Mouse (Mus musculus) midbrain, embryonic 13.5 days (tissue): ENCODE measurements around the gene Lkaaear1. TPM values are rescaled to one million over a fixed set of nuclear protein-coding genes. Genes with fewer than 3 reads are reported as not detected.

Experiments
- polyA plus RNA-seq: library from polyadenylated mRNA; unstranded; fragments of >200 nt; fragmentation: Nextera tagmentation; extraction: Ambion mirVana; gene quantifications from 2 replicates; pipeline ENCODE4 v1.2.1, GENCODE M21; 2015

Lkaaear1 gene
- polyA plus RNA-seq, 1 experiment from 2014 or later, result not detected

Other genes with a start within 250 kb of the Lkaaear1 start
- 24.1 and 24.3 TPM in 2 replicates for gene Zbtb46, start 239.0 kb downstream of the Lkaaear1 start, polyA plus RNA-seq
- gene Abhd16b, start 205.2 kb downstream of the Lkaaear1 start, polyA plus RNA-seq, result not detected in 2 replicates
- gene Tpd52l2, start 201.3 kb downstream of the Lkaaear1 start, polyA plus RNA-seq, result 116 and 121 TPM in 2 replicates
- 198 and 209 TPM in 2 replicates for gene Dnajc5, start 178.0 kb downstream of the Lkaaear1 start, polyA plus RNA-seq
- 71.2 and 82.5 TPM in 2 replicates for gene Uckl1, start 113.5 kb downstream of the Lkaaear1 start, polyA plus RNA-seq
- 71.7 and 72.8 TPM in 2 replicates for gene Prpf6, start 106.6 kb downstream of the Lkaaear1 start, polyA plus RNA-seq
- 68.1 and 70.2 TPM in 2 replicates for gene Zfp512b, start 105.6 kb downstream of the Lkaaear1 start, polyA plus RNA-seq
- gene Samd10, start 99.2 kb downstream of the Lkaaear1 start, polyA plus RNA-seq, result 171 and 176 TPM in 2 replicates
- gene Gm29797, start 41.4 kb downstream of the Lkaaear1 start, polyA plus RNA-seq, result not detected in 2 replicates
- gene Sox18, start 26.8 kb downstream of the Lkaaear1 start, polyA plus RNA-seq, result 13.7 and 14.2 TPM in 2 replicates
- gene Tcea2, start 18.1 kb downstream of the Lkaaear1 start, polyA plus RNA-seq, result 35.7 and 36.9 TPM in 2 replicates
- gene Rgs19, start 4.5 kb downstream of the Lkaaear1 start, polyA plus RNA-seq, result 38.9 and 40.4 TPM in 2 replicates
- 82.3 and 83.9 TPM in 2 replicates for gene Oprl1, start 16.6 kb upstream of the Lkaaear1 start, polyA plus RNA-seq
- 46.9 and 49.2 TPM in 2 replicates for gene Myt1, start 64.9 kb upstream of the Lkaaear1 start, polyA plus RNA-seq
- 36.3 and 38.2 TPM in 2 replicates for gene Pcmtd2, start 139.4 kb upstream of the Lkaaear1 start, polyA plus RNA-seq
- gene Polr3k, start 165.9 kb upstream of the Lkaaear1 start, polyA plus RNA-seq, result 98.4 and 110 TPM in 2 replicates